Mouse (Mus musculus): ENCODE data around the gene Thtpa. TPM values are rescaled to one million over a fixed set of nuclear protein-coding genes. Genes with fewer than 3 reads are reported as not detected.

Thtpa gene
- polyA plus RNA-seq, 1 experiment from 2014 or later = 19.9 TPM

DNA sequence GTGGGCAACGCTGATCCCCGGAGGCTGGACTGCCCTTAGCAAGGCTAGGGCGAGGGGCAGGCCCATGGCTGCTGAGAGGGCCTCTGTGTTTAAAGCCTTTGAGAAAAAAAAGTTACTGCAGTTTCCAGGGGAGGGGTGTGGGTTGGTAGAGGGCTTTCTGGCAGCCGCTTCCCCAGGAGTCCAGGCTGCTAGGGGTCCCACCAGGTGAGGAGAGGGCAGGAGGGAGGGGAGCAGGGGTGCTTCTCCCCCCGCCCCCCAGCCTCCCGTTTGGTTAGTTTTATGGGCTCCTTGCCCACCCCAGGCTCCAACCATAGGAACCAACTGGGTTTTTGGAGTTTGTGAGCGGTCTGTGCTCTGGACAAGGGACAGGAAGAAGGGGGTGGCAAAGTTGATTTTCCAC is 32.7 kb upstream of the Thtpa start:
- H3K9ac ChIP-seq (ENCODE audit: low read length) = no peak overlapping the region
- H3K4me3 ChIP-seq (replicated peaks; ENCODE audit: low read length) = no peak overlapping the region
- 45% methylated on average over 7 of the region's 7 CpGs for WGBS
- no peaks in the 10 kb centered on the region for H3K27me3 ChIP-seq (ENCODE audit: control insufficient read depth, insufficient read depth, low read length)
- H3K4me2 ChIP-seq (ENCODE audit: low read depth, low read length) = no peak overlapping the region
- H3K9me3 ChIP-seq (replicated peaks; ENCODE audit: control insufficient read depth, low read length) = no peaks in the 10 kb centered on the region
- H3K36me3 ChIP-seq (ENCODE audit: control insufficient read depth, insufficient read depth, low read length) = no peaks in the 10 kb centered on the region
- peaks cover 13% of the 10 kb centered on the region for H3K4me1 ChIP-seq (ENCODE audit: control insufficient read depth, insufficient read depth, low read length)
- H3K27ac ChIP-seq (ENCODE audit: low read length) = no peak overlapping the region
- no peak for ATAC-seq (ENCODE audit: insufficient read depth, low FRiP score)

DNA sequence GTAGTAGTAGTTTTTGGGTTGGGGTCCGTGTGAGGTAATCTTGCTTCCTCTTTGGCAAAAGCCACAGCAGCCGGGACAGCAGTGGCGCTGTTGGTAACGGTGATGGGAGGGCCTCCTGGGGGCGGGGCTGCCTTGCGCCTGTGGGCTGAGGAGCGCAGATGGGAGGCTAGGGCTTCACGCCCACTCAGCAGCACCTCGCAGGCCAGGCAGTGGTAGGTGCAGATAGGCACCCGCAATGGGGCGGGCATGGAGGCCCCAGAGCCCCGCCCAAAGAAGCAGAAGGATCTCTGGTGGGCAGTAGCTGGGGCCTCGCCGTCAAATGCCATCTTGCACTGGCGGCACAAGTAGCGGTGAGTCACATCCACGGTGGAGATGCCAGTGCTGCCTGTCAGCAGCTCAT is 32.0 kb upstream of the Thtpa start:
- Histone ChIP-seq H3K9me3 (replicated peaks; ENCODE audit: control insufficient read depth, low read length) (no peaks in the 10 kb centered on the region), H3K36me3 (ENCODE audit: control insufficient read depth, insufficient read depth, low read length) (no peaks in the 10 kb centered on the region), H3K27me3 (ENCODE audit: control insufficient read depth, insufficient read depth, low read length) (no peaks in the 10 kb centered on the region), H3K4me3 (replicated peaks; ENCODE audit: low read length) (0 out of 2 replicates have a peak overlapping the region, but pooled peaks have one; percentile 3), H3K9ac (ENCODE audit: low read length) (0 out of 2 replicates have a peak overlapping the region, but pooled peaks have one; percentile 5), H3K4me2 (ENCODE audit: low read depth, low read length) (peak overlapping the region; percentile 32), H3K4me1 (ENCODE audit: control insufficient read depth, insufficient read depth, low read length) (peaks cover 13% of the 10 kb centered on the region), H3K27ac (ENCODE audit: low read length) (no peak overlapping the region)
- peak; percentile 80 for ATAC-seq (ENCODE audit: insufficient read depth, low FRiP score)
- 12% methylated on average over 17 of the region's 17 CpGs for WGBS

DNA sequence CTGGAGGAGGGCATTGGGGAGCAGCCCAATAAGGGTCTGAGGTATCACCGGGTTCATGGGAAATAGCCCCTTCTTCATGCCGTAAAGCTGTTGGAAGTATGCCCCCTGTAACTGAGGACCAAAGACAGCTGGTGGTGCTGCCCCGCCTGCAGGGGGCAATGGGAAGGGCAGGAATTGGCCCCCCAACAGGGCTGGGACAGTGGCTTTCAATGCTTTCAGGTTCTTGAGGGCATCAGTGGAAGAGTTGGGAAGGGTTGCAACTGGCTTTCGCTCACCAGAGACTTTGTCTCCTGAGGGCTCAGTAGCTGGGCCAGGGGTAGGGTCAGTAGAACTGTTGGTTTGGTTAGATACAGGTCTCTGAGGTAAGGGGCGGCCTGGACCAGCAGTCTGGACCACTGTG is 31.5 kb upstream of the Thtpa start:
- no peak overlapping the region for H3K27ac ChIP-seq (ENCODE audit: low read length)
- no peak for ATAC-seq (ENCODE audit: insufficient read depth, low FRiP score)
- H3K9ac ChIP-seq (ENCODE audit: low read length) = no peak overlapping the region
- no peak overlapping the region for H3K4me3 ChIP-seq (replicated peaks; ENCODE audit: low read length)
- no peaks in the 10 kb centered on the region for H3K9me3 ChIP-seq (replicated peaks; ENCODE audit: control insufficient read depth, low read length)
- WGBS = 83% methylated on average over 5 of the region's 5 CpGs
- no peaks in the 10 kb centered on the region for H3K27me3 ChIP-seq (ENCODE audit: control insufficient read depth, insufficient read depth, low read length)
- no peaks in the 10 kb centered on the region for H3K36me3 ChIP-seq (ENCODE audit: control insufficient read depth, insufficient read depth, low read length)
- peaks cover 13% of the 10 kb centered on the region for H3K4me1 ChIP-seq (ENCODE audit: control insufficient read depth, insufficient read depth, low read length)
- H3K4me2 ChIP-seq (ENCODE audit: low read depth, low read length) = peak overlapping the region; percentile 32; the same call in 1 of the 2 replicates

DNA sequence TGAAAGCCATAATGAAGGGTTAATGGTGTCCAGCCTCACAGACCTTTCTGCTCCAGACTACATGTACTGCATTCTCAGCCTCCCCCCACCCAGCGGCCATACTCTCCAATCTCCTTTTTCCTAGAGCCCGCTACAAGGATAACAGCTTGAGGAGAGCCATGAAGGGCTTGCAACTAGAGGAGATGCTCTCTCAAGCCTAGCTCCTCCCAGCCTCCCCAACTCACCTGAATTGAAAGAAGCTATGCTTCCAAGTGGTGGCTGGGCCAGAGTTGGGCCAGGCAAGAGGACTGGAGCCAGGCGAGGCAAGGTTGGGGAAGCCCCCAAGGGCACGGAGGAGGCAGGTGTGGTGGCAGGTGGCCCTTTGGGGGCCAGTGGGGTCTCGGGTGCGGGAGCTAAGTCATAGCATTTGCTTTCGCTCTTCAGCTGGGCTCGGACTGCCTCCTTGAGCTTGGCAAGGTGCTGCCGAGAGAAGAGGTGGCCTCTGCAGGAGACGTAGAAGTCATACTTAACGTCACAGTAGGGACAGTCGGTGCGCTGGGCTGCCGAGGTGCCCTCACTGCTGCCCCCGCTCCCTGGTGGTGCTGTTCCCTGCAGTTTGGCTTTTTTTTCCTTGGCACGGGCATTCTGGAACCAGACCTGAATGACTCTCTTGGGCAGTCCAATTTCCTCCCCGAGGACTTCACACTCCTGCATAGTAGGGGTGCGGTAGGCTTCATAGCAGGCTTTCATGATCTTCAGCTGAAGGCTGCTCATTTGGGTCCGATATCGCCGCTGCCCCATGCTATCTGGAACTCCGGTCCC is 30.8 kb upstream of the Thtpa start:
- H3K4me1 ChIP-seq (ENCODE audit: control insufficient read depth, insufficient read depth, low read length) = peaks cover 13% of the 10 kb centered on the region
- H3K4me2 ChIP-seq (ENCODE audit: low read depth, low read length) = no peak overlapping the region
- 86% methylated on average over 22 of the region's 22 CpGs for WGBS
- H3K27me3 ChIP-seq (ENCODE audit: control insufficient read depth, insufficient read depth, low read length) = no peaks in the 10 kb centered on the region
- no peaks in the 10 kb centered on the region for H3K9me3 ChIP-seq (replicated peaks; ENCODE audit: control insufficient read depth, low read length)
- no peak overlapping the region for H3K9ac ChIP-seq (ENCODE audit: low read length)
- no peaks in the 10 kb centered on the region for H3K36me3 ChIP-seq (ENCODE audit: control insufficient read depth, insufficient read depth, low read length)
- no peak for ATAC-seq (ENCODE audit: insufficient read depth, low FRiP score)
- H3K4me3 ChIP-seq (replicated peaks; ENCODE audit: low read length) = no peak overlapping the region
- H3K27ac ChIP-seq (ENCODE audit: low read length) = no peak overlapping the region

DNA sequence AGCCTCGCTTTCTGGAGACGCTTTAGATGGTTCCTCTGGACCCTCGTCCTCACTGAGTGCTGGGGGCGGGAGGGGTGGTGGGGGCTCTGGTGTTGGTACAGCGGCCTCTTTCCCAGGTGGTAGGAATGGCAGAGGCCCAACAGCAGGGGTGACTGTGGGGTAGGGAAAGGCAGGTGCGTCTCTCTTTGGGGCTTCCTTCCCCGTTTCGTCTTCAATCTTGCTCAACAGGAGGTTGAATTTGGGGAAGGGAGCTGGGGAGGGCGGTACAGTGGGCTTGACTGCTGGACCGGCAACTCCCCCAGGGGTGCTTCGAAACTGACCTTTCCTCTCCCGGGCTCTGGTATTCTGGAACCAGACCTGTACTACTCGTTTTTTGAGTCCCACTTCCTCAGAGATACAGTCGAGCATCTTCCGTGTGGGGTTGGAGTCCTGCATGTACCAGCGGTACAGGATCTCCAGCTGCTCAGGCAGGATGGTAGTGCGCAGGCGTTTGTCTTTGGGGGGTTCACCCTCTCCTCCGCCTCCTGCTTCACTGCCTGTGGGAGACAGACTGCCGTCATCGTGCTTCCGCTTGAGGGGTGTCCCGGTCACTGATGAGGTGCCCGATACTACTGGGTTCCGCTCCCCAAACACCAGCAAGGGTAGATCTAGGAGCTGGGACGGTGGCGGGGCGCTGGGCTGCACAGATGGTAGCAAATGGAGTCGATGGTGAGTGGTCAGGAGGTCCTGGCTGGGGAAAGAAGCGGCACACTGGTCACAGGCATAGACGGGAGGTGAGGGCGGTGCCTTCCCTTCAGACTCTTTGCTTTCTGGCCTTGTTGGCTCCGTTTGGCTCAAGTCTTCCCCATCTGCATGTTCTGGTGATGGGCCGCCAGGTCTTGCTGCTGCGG is 29.9 kb upstream of the Thtpa start:
- ATAC-seq (ENCODE audit: insufficient read depth, low FRiP score) = no peak
- 78% methylated on average over 35 of the region's 35 CpGs for WGBS
- Histone ChIP-seq H3K9me3 (replicated peaks; ENCODE audit: control insufficient read depth, low read length) (no peaks in the 10 kb centered on the region), H3K27me3 (ENCODE audit: control insufficient read depth, insufficient read depth, low read length) (no peaks in the 10 kb centered on the region), H3K4me3 (replicated peaks; ENCODE audit: low read length) (no peak overlapping the region), H3K4me2 (ENCODE audit: low read depth, low read length) (no peak overlapping the region), H3K27ac (ENCODE audit: low read length) (no peak overlapping the region), H3K9ac (ENCODE audit: low read length) (no peak overlapping the region), H3K36me3 (ENCODE audit: control insufficient read depth, insufficient read depth, low read length) (no peaks in the 10 kb centered on the region), H3K4me1 (ENCODE audit: control insufficient read depth, insufficient read depth, low read length) (peaks cover 8% of the 10 kb centered on the region)

DNA sequence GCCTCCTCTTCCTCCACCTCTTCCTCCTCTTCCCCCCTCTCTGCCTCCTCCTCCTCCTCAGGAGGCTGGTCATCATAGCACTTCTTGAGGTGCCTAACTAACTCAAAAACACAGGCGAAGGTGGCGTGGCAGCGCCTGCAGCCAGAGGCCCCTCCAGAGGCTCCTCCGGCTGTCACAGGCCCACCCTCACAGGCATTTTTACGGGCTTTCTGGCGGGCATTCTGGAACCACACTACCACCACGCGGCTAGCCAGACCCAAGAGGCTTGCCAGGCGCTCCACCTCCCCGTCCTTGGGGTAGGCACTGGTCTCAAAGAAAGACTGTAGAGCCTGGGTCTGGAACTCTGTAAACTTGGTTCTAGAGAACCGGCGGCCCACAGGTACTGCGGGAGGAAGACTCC is 29.2 kb upstream of the Thtpa start:
- Histone ChIP-seq H3K9me3 (replicated peaks; ENCODE audit: control insufficient read depth, low read length) (no peaks in the 10 kb centered on the region), H3K27me3 (ENCODE audit: control insufficient read depth, insufficient read depth, low read length) (no peaks in the 10 kb centered on the region), H3K4me2 (ENCODE audit: low read depth, low read length) (no peak overlapping the region), H3K9ac (ENCODE audit: low read length) (no peak overlapping the region), H3K36me3 (ENCODE audit: control insufficient read depth, insufficient read depth, low read length) (no peaks in the 10 kb centered on the region), H3K4me1 (ENCODE audit: control insufficient read depth, insufficient read depth, low read length) (peaks cover 8% of the 10 kb centered on the region), H3K27ac (ENCODE audit: low read length) (no peak overlapping the region), H3K4me3 (replicated peaks; ENCODE audit: low read length) (no peak overlapping the region)
- ATAC-seq (ENCODE audit: insufficient read depth, low FRiP score) = no peak
- WGBS = 88% methylated on average over 13 of the region's 13 CpGs

DNA sequence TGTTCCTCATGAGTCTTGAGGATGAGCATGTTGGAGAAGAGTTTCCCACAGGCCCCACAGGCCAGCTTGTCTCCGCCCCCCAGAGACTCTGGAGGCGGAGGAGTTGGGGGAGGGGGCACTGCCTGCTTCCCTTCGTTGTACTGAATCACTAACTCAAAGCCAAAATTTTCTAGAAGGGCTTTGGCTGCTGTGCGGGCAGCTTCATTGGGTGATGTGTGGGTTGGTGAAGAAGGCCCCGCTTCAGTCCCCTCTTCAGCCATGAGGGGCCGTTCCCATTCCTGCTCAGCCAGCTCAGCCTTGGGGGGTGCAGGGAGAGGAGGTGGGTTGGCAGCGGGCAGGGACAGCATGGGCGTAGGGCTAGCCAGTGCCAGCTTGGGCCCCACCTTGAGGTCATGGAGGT is 28.5 kb upstream of the Thtpa start:
- Histone ChIP-seq H3K36me3 (ENCODE audit: control insufficient read depth, insufficient read depth, low read length) (no peaks in the 10 kb centered on the region), H3K9me3 (replicated peaks; ENCODE audit: control insufficient read depth, low read length) (no peaks in the 10 kb centered on the region), H3K27me3 (ENCODE audit: control insufficient read depth, insufficient read depth, low read length) (no peaks in the 10 kb centered on the region), H3K4me2 (ENCODE audit: low read depth, low read length) (no peak overlapping the region), H3K4me1 (ENCODE audit: control insufficient read depth, insufficient read depth, low read length) (peaks cover 8% of the 10 kb centered on the region), H3K4me3 (replicated peaks; ENCODE audit: low read length) (no peak overlapping the region), H3K9ac (ENCODE audit: low read length) (no peak overlapping the region), H3K27ac (ENCODE audit: low read length) (no peak overlapping the region)
- 88% methylated on average over 8 of the region's 8 CpGs for WGBS
- no peak for ATAC-seq (ENCODE audit: insufficient read depth, low FRiP score)

DNA sequence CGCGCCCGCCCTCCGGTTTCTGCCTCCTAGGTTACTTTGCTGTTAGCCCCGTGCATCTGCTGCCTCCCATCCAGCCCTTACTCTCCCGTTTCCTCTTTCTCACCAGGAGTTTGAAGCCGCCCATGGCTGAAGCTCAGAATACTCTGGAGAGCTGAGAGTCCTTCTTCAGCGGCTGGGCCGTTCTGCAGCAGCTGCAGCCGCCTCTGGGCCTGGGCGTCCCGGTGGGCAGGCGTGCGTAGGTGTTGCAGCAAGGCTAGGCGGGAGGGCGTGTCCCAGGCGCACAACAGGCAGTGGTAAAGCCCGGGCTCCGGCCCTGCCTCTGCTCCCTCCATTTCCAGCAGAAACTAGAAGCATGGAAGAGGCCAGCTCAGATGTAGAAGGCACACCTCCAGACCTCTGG is 22.8 kb upstream of the Thtpa start:
- 28% methylated on average over 19 of the region's 19 CpGs for WGBS
- Histone ChIP-seq H3K9ac (ENCODE audit: low read length) (no peak overlapping the region), H3K9me3 (replicated peaks; ENCODE audit: control insufficient read depth, low read length) (no peaks in the 10 kb centered on the region), H3K4me1 (ENCODE audit: control insufficient read depth, insufficient read depth, low read length) (no peaks in the 10 kb centered on the region), H3K27me3 (ENCODE audit: control insufficient read depth, insufficient read depth, low read length) (no peaks in the 10 kb centered on the region), H3K4me3 (replicated peaks; ENCODE audit: low read length) (no peak overlapping the region; the same call in 1 of the 2 replicates), H3K27ac (ENCODE audit: low read length) (no peak overlapping the region), H3K4me2 (ENCODE audit: low read depth, low read length) (peak overlapping the region; percentile 23), H3K36me3 (ENCODE audit: control insufficient read depth, insufficient read depth, low read length) (no peaks in the 10 kb centered on the region)
- ATAC-seq (ENCODE audit: insufficient read depth, low FRiP score) = no peak

DNA sequence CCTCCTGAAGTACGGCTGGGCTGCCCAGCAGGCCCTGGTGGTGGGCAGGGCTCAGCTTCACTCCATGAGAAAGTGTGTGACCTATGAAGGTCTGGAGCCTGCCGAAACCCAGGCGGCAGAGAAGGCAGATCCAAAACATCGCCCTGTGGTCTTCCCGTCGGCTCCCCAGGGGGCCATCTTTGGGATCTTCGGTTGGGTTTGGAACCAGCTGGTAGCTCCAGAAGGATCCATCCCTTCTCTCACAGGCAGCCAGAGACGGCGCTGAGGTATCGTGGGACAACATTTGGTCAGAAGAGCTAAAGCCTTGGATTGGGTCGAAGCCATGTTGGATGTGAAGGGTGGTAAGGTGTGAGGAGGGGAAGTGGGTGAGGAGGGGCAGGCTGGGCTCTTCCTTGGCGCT is 20.2 kb upstream of the Thtpa start:
- H3K9ac ChIP-seq (ENCODE audit: low read length) = no peak overlapping the region
- no peak overlapping the region for H3K27ac ChIP-seq (ENCODE audit: low read length)
- no peak for ATAC-seq (ENCODE audit: insufficient read depth, low FRiP score)
- H3K4me1 ChIP-seq (ENCODE audit: control insufficient read depth, insufficient read depth, low read length) = peaks cover 13% of the 10 kb centered on the region
- H3K9me3 ChIP-seq (replicated peaks; ENCODE audit: control insufficient read depth, low read length) = no peaks in the 10 kb centered on the region
- no peaks in the 10 kb centered on the region for H3K36me3 ChIP-seq (ENCODE audit: control insufficient read depth, insufficient read depth, low read length)
- H3K27me3 ChIP-seq (ENCODE audit: control insufficient read depth, insufficient read depth, low read length) = no peaks in the 10 kb centered on the region
- no peak overlapping the region for H3K4me2 ChIP-seq (ENCODE audit: low read depth, low read length)
- 90% methylated on average over 12 of the region's 12 CpGs for WGBS
- H3K4me3 ChIP-seq (replicated peaks; ENCODE audit: low read length) = no peak overlapping the region
